Mouse (Mus musculus) neural tube, embryonic 13.5 days (tissue): Measurements from ENCODE around the gene Slc9a5. TPM values are rescaled to one million over a fixed set of nuclear protein-coding genes. Genes with fewer than 3 reads are reported as not detected.
A peak's percentile ranks its signal among the peaks of the same experiment; 100 is the strongest.

ENCODE experiments used
- ATAC-seq: fragments of 200-750 bp; cut with Nextera tagmentation; 2 replicates; pipeline ENCODE4 v1.8.0; 2017; ENCODE audit warnings: low read depth, mild to moderate bottlenecking, moderate TSS enrichment, moderate library complexity
- H3K27ac ChIP-seq: fragments of 300-500 bp; sonication (generic); replicated peaks from 2 replicates; pipeline ENCODE4 v1.5.1; 2015; ENCODE audit warnings: moderate library complexity, mild to moderate bottlenecking, inconsistent platforms
- H3K27me3 ChIP-seq: fragments of 300-500 bp; sonication (generic); 2 replicates; pipeline ENCODE4 v1.6.1; 2015; ENCODE audit warnings: mild to moderate bottlenecking, inconsistent platforms
- H3K36me3 ChIP-seq: fragments of 300-500 bp; sonication (generic); 2 replicates; pipeline ENCODE4 v1.6.1; 2015; ENCODE audit warnings: mild to moderate bottlenecking, inconsistent platforms
- H3K4me1 ChIP-seq: fragments of 300-500 bp; sonication (generic); replicated peaks from 2 replicates; pipeline ENCODE4 v1.6.1; 2015; ENCODE audit warnings: inconsistent platforms
- H3K4me2 ChIP-seq: fragments of 300-500 bp; sonication (generic); 2 replicates; pipeline ENCODE4 v1.6.1; 2015; ENCODE audit warnings: inconsistent platforms, mild to moderate bottlenecking, moderate library complexity
- H3K4me3 ChIP-seq: fragments of 300-500 bp; sonication (generic); 2 replicates; pipeline ENCODE4 v1.5.1; 2015; ENCODE audit warnings: mild to moderate bottlenecking, inconsistent platforms
- H3K9ac ChIP-seq: fragments of 300-500 bp; sonication (generic); 2 replicates; pipeline ENCODE4 v1.6.1; 2015; ENCODE audit warnings: moderate library complexity, mild to moderate bottlenecking, inconsistent platforms
- H3K9me3 ChIP-seq: fragments of 300-500 bp; sonication (generic); 2 replicates; pipeline ENCODE4 v1.6.1; 2016; ENCODE audit warnings: inconsistent platforms
- WGBS: fragments of 180-500 bp; shearing (Covaris S2); methylation state at CpG from one replicate; pipeline ENCODE4 v1.1.7; 2015; 5-methylcytosine and 5-hydroxymethylcytosine counted together
- polyA plus RNA-seq: library from polyadenylated mRNA; unstranded; fragments of >200 nt; fragmentation: Nextera tagmentation; extraction: Ambion mirVana; gene quantifications from 2 replicates; pipeline ENCODE4 v1.2.1, GENCODE M21; 2015

Gene Slc9a5
- polyA plus RNA-seq, 1 experiment from 2014 or later, result 5.4 TPM

- no peaks in the 10 kb centered on the region for H3K4me1 ChIP-seq
- no peak overlapping the region for H3K4me2 ChIP-seq
- no peaks in the 10 kb centered on the region for H3K9me3 ChIP-seq
- no peaks in the 10 kb centered on the region for H3K27me3 ChIP-seq
- WGBS, result 96% methylated on average over 1 of the region's 1 CpGs
- H3K4me3 ChIP-seq, result no peak overlapping the region
- ATAC-seq, result no peak
- peaks cover 96% of the 10 kb centered on the region for H3K36me3 ChIP-seq
- H3K27ac ChIP-seq, result no peak overlapping the region
- no peak overlapping the region for H3K9ac ChIP-seq
These were observed 36.9 kb upstream of the Slc9a5 start for GRCm38 (mm10) chr8:105311718-105312117.

- Histone ChIP-seq H3K27me3 (no peaks in the 10 kb centered on the region), H3K4me1 (no peaks in the 10 kb centered on the region), H3K9me3 (no peaks in the 10 kb centered on the region), H3K9ac (no peak overlapping the region), H3K36me3 (peaks cover 93% of the 10 kb centered on the region), H3K4me2 (no peak overlapping the region), H3K27ac (no peak overlapping the region), H3K4me3 (no peak overlapping the region)
- no peak for ATAC-seq
- WGBS, result 88% methylated on average over 8 of the region's 8 CpGs
These were observed 35.7 kb upstream of the Slc9a5 start for GRCm38 (mm10) chr8:105312891-105313481.

- H3K4me1 ChIP-seq, result no peaks in the 10 kb centered on the region
- no peaks in the 10 kb centered on the region for H3K9me3 ChIP-seq
- H3K4me3 ChIP-seq, result no peak overlapping the region
- H3K4me2 ChIP-seq, result no peak overlapping the region
- 81% methylated on average over 9 of the region's 9 CpGs for WGBS
- H3K9ac ChIP-seq, result no peak overlapping the region
- no peak overlapping the region for H3K27ac ChIP-seq
- H3K36me3 ChIP-seq, result peaks cover 93% of the 10 kb centered on the region
- ATAC-seq, result 0 out of 2 replicates have a peak, but pooled peaks have one; percentile 34
- H3K27me3 ChIP-seq, result no peaks in the 10 kb centered on the region
These were observed 34.8 kb upstream of the Slc9a5 start for GRCm38 (mm10) chr8:105313622-105314402.

GRCm38 (mm10) chr8:105315073-105315769, 33.4 kb upstream of the Slc9a5 start:
- H3K4me2 ChIP-seq, result no peak overlapping the region
- no peak overlapping the region for H3K4me3 ChIP-seq
- no peaks in the 10 kb centered on the region for H3K27me3 ChIP-seq
- H3K9me3 ChIP-seq, result no peaks in the 10 kb centered on the region
- no peak for ATAC-seq
- no peak overlapping the region for H3K9ac ChIP-seq
- peaks cover 95% of the 10 kb centered on the region for H3K36me3 ChIP-seq
- WGBS, result 92% methylated on average over 18 of the region's 18 CpGs
- no peaks in the 10 kb centered on the region for H3K4me1 ChIP-seq
- H3K27ac ChIP-seq, result no peak overlapping the region

- WGBS, result 81% methylated on average over 4 of the region's 4 CpGs
- no peak for ATAC-seq
- Histone ChIP-seq H3K27me3 (no peaks in the 10 kb centered on the region), H3K4me3 (no peak overlapping the region), H3K27ac (no peak overlapping the region), H3K4me1 (no peaks in the 10 kb centered on the region), H3K36me3 (peaks cover 80% of the 10 kb centered on the region), H3K4me2 (no peak overlapping the region), H3K9ac (peak overlapping the region; percentile 22; the same call in 1 of the 2 replicates), H3K9me3 (no peaks in the 10 kb centered on the region)
These were observed 30.7 kb upstream of the Slc9a5 start for GRCm38 (mm10) chr8:105317941-105318340.

- Histone ChIP-seq H3K36me3 (peaks cover 77% of the 10 kb centered on the region), H3K9ac (no peak overlapping the region), H3K4me1 (no peaks in the 10 kb centered on the region), H3K4me2 (no peak overlapping the region), H3K27me3 (no peaks in the 10 kb centered on the region), H3K4me3 (no peak overlapping the region), H3K27ac (no peak overlapping the region), H3K9me3 (no peaks in the 10 kb centered on the region)
- ATAC-seq, result no peak
- whole genome bisulfite sequencing, result 82% methylated on average over 11 of the region's 11 CpGs
These were observed 29.9 kb upstream of the Slc9a5 start for GRCm38 (mm10) chr8:105318662-105319190.

- Histone ChIP-seq H3K9me3 (no peaks in the 10 kb centered on the region), H3K4me3 (no peak overlapping the region), H3K9ac (no peak overlapping the region), H3K27ac (no peak overlapping the region), H3K4me1 (peaks cover 27% of the 10 kb centered on the region), H3K4me2 (no peak overlapping the region), H3K36me3 (peaks cover 40% of the 10 kb centered on the region), H3K27me3 (no peaks in the 10 kb centered on the region)
- no peak for ATAC-seq
- 93% methylated on average over 4 of the region's 4 CpGs for WGBS
These were observed 25.5 kb upstream of the Slc9a5 start for GRCm38 (mm10) chr8:105323183-105323582.

GRCm38 (mm10) chr8:105325641-105326093, 23.0 kb upstream of the Slc9a5 start:
- ATAC-seq, result peak; percentile 68
- H3K27ac ChIP-seq, result peak overlapping the region; percentile 87
- under 1% methylated on average over 12 of the region's 12 CpGs for WGBS

GRCm38 (mm10) chr8:105326141-105326672, 22.4 kb upstream of the Slc9a5 start, which contains the start of the genes Lrrc29 and Tmem208:
Gene Lrrc29, minus strand, starts transcription at chr8:105326278.
Gene Tmem208, plus strand, starts transcription at chr8:105326354.
- no peaks in the 10 kb centered on the region for H3K27me3 ChIP-seq
- WGBS, result under 1% methylated on average over 36 of the region's 36 CpGs
- ATAC-seq, result peak; percentile 90
- peaks cover 27% of the 10 kb centered on the region for H3K4me1 ChIP-seq
- peaks cover 48% of the 10 kb centered on the region for H3K36me3 ChIP-seq
- H3K27ac ChIP-seq, result peak within 1 kb of the TSS; percentile 87
- peak within 1 kb of the TSS; percentile 79 for H3K4me3 ChIP-seq
- H3K9ac ChIP-seq, result peak within 1 kb of the TSS; percentile 91
- H3K4me2 ChIP-seq, result peak within 1 kb of the TSS; percentile 94
- no peaks in the 10 kb centered on the region for H3K9me3 ChIP-seq

More at GRCm38 (mm10) chr8:105325641-105326093, 23.0 kb upstream of the Slc9a5 start:
- H3K9ac ChIP-seq, result peak overlapping the region; percentile 91
- H3K4me1 ChIP-seq, result peaks cover 27% of the 10 kb centered on the region
- H3K27me3 ChIP-seq, result no peaks in the 10 kb centered on the region
- H3K9me3 ChIP-seq, result no peaks in the 10 kb centered on the region
- H3K4me2 ChIP-seq, result peak overlapping the region; percentile 85
- H3K4me3 ChIP-seq, result peak overlapping the region; percentile 79
- peaks cover 43% of the 10 kb centered on the region for H3K36me3 ChIP-seq

- no peak for ATAC-seq
- H3K4me1 ChIP-seq, result peaks cover 27% of the 10 kb centered on the region
- H3K4me3 ChIP-seq, result peak overlapping the region; percentile 79
- no peaks in the 10 kb centered on the region for H3K9me3 ChIP-seq
- H3K36me3 ChIP-seq, result peaks cover 54% of the 10 kb centered on the region
- peak overlapping the region; percentile 87; the same call in 1 of the 2 replicates for H3K27ac ChIP-seq
- peak overlapping the region; percentile 94 for H3K4me2 ChIP-seq
- no peaks in the 10 kb centered on the region for H3K27me3 ChIP-seq
- peak overlapping the region; percentile 91 for H3K9ac ChIP-seq
- 45% methylated on average over 6 of the region's 6 CpGs for WGBS
These were observed 21.7 kb upstream of the Slc9a5 start for GRCm38 (mm10) chr8:105326968-105327367.

GRCm38 (mm10) chr8:105330325-105330724, 18.3 kb upstream of the Slc9a5 start:
- Histone ChIP-seq H3K9me3 (no peaks in the 10 kb centered on the region), H3K27me3 (no peaks in the 10 kb centered on the region), H3K27ac (no peak overlapping the region), H3K4me1 (peaks cover 16% of the 10 kb centered on the region), H3K36me3 (peaks cover 60% of the 10 kb centered on the region), H3K4me2 (no peak overlapping the region), H3K9ac (no peak overlapping the region), H3K4me3 (no peak overlapping the region)
- 93% methylated on average over 12 of the region's 12 CpGs for WGBS
- ATAC-seq, result no peak
